Mouse (Mus musculus): ENCODE data around the gene Ucp1.
"Not testable (repeated sequence)": the region's sequence is repeated elsewhere in the genome, so short reads cannot be mapped to it uniquely, and the experiment has no call there.

Ucp1 gene

GRCm38 (mm10) chr8:83290176-83290575, at the start of gene Ucp1:
TSS of gene Ucp1 (plus strand) at chr8:83290352.
- DNase-seq, result no peak

GRCm38 (mm10) chr8:83244151-83244550, 46.0 kb upstream of the Ucp1 start:
- DNase-seq, result no peak

- DNase-seq, result no peak
Observed at GRCm38 (mm10) chr8:83250858-83251257, 39.3 kb upstream of the Ucp1 start.

GRCm38 (mm10) chr8:83251362-83252246, 38.5 kb upstream of the Ucp1 start:
- no peak for DNase-seq

GRCm38 (mm10) chr8:83252791-83253190, 37.4 kb upstream of the Ucp1 start:
- no peak for DNase-seq

- DNase-seq, result no peak
Observed at GRCm38 (mm10) chr8:83257631-83258030, 32.5 kb upstream of the Ucp1 start.

- peak; percentile 74 for DNase-seq
Observed at GRCm38 (mm10) chr8:83260418-83261215, 29.5 kb upstream of the Ucp1 start.

GRCm38 (mm10) chr8:83271172-83271571, 19.0 kb upstream of the Ucp1 start:
- no peak for DNase-seq

- DNase-seq, result no peak
Observed at GRCm38 (mm10) chr8:83272464-83272863, 17.7 kb upstream of the Ucp1 start.

GRCm38 (mm10) chr8:83274470-83274869, 15.7 kb upstream of the Ucp1 start:
- DNase-seq, result peak; percentile 9

- no peak for DNase-seq
Observed at GRCm38 (mm10) chr8:83278431-83278830, 11.7 kb upstream of the Ucp1 start.

GRCm38 (mm10) chr8:83285391-83285790, 4.8 kb upstream of the Ucp1 start:
- no peak for DNase-seq

GRCm38 (mm10) chr8:83297375-83297774, 7.2 kb downstream of the Ucp1 start:
- DNase-seq, result no peak

- DNase-seq, result peak; percentile 20
Observed at GRCm38 (mm10) chr8:83300135-83300534, 10.0 kb downstream of the Ucp1 start.

GRCm38 (mm10) chr8:83304946-83305345, 14.8 kb downstream of the Ucp1 start:
- no peak for DNase-seq

- no peak for DNase-seq
Observed at GRCm38 (mm10) chr8:83309836-83310235, 19.7 kb downstream of the Ucp1 start.

- DNase-seq, result not testable (repeated sequence)
Observed at GRCm38 (mm10) chr8:83315084-83315483, 24.9 kb downstream of the Ucp1 start.

GRCm38 (mm10) chr8:83315691-83316090, 25.5 kb downstream of the Ucp1 start:
- no peak for DNase-seq

- no peak for DNase-seq
Observed at GRCm38 (mm10) chr8:83320543-83320942, 30.4 kb downstream of the Ucp1 start.

- DNase-seq, result no peak
Observed at GRCm38 (mm10) chr8:83322374-83322773, 32.2 kb downstream of the Ucp1 start.

- DNase-seq, result peak; percentile 34
Observed at GRCm38 (mm10) chr8:83323056-83323455, 32.9 kb downstream of the Ucp1 start.

GRCm38 (mm10) chr8:83327889-83328288, 37.7 kb downstream of the Ucp1 start:
- no peak for DNase-seq

GRCm38 (mm10) chr8:83331567-83331898, 41.4 kb downstream of the Ucp1 start:
- DNase-seq, result peak; percentile 16
